Mouse (Mus musculus) limb, embryonic 15.5 days (tissue): ENCODE measurements around the gene Pcdh7. TPM values are rescaled to one million over a fixed set of nuclear protein-coding genes. Genes with fewer than 3 reads are reported as not detected.

Experiments used
- ATAC-seq: fragments of 200-750 bp; cut with Nextera tagmentation; 2 replicates; pipeline ENCODE4 v1.8.0; 2017; ENCODE audit warnings: low read depth, moderate TSS enrichment; ENCODE audit not compliant: insufficient number of reproducible peaks, low FRiP score, low TSS enrichment
- H3K27ac ChIP-seq: fragments of 300-500 bp; sonication (generic); 2 replicates; pipeline ENCODE4 v1.5.1; 2015; ENCODE audit warnings: moderate library complexity, mild to moderate bottlenecking, inconsistent platforms
- H3K27me3 ChIP-seq: fragments of 300-500 bp; sonication (generic); 2 replicates; pipeline ENCODE4 v1.6.1; 2015; ENCODE audit warnings: inconsistent platforms
- H3K36me3 ChIP-seq: fragments of 300-500 bp; sonication (generic); 2 replicates; pipeline ENCODE4 v1.6.1; 2015; ENCODE audit warnings: inconsistent platforms
- H3K4me1 ChIP-seq: fragments of 300-500 bp; sonication (generic); 2 replicates; pipeline ENCODE4 v1.6.1; 2015; ENCODE audit warnings: inconsistent platforms
- H3K4me2 ChIP-seq: fragments of 300-500 bp; sonication (generic); 2 replicates; pipeline ENCODE4 v1.6.1; 2015; ENCODE audit warnings: mild to moderate bottlenecking, inconsistent platforms
- H3K4me3 ChIP-seq: fragments of 300-500 bp; sonication (generic); 2 replicates; pipeline ENCODE4 v1.5.1; 2015; ENCODE audit warnings: mild to moderate bottlenecking, inconsistent platforms
- H3K9ac ChIP-seq: fragments of 300-500 bp; sonication (generic); 2 replicates; pipeline ENCODE4 v1.6.1; 2015; ENCODE audit warnings: inconsistent platforms
- H3K9me3 ChIP-seq: fragments of 300-500 bp; sonication (generic); 2 replicates; pipeline ENCODE4 v1.6.1; 2016; ENCODE audit warnings: inconsistent platforms
- WGBS: fragments of 180-500 bp; shearing (Covaris S2); methylation state at CpG from one replicate; pipeline ENCODE4 v1.1.7; 2015; 5-methylcytosine and 5-hydroxymethylcytosine counted together
- polyA plus RNA-seq: library from polyadenylated mRNA; unstranded; fragments of >200 nt; fragmentation: Nextera tagmentation; extraction: Ambion mirVana; gene quantifications from 2 replicates; pipeline ENCODE4 v1.2.1, GENCODE M21; 2015

Gene Pcdh7
- polyA plus RNA-seq, 1 experiment from 2014 or later: 8.9 TPM

DNA sequence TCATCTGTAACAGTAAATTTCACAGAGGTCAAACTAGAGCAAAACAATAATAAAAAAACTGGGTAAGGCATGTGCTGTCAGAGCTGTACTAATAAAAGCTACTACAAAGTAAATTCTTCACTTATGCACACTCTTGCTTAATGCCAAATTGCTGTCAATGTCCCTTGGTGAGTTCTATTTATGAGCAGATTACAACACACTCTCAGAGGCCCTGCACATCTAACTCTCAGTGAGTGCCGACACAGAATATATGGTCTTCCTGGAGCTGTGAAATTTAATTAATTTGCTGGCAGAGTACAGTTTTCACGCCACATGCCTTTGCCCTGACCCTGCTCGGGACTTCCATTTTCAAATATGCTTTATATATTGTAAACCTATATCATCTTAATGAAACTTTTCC lies 227.7 kb downstream of the Pcdh7 start:
- no peak overlapping the region for H3K4me3 ChIP-seq
- H3K9ac ChIP-seq: no peak overlapping the region
- H3K4me1 ChIP-seq: 0 out of 2 replicates have a peak, but pooled peaks cover 2% of the 10 kb centered on the region
- H3K27ac ChIP-seq: no peak overlapping the region
- H3K4me2 ChIP-seq: no peak overlapping the region
- H3K9me3 ChIP-seq: no peaks in the 10 kb centered on the region
- no peak for ATAC-seq
- no peaks in the 10 kb centered on the region for H3K27me3 ChIP-seq
- no peaks in the 10 kb centered on the region for H3K36me3 ChIP-seq
- WGBS: 26% methylated on average over 3 of the region's 3 CpGs

DNA sequence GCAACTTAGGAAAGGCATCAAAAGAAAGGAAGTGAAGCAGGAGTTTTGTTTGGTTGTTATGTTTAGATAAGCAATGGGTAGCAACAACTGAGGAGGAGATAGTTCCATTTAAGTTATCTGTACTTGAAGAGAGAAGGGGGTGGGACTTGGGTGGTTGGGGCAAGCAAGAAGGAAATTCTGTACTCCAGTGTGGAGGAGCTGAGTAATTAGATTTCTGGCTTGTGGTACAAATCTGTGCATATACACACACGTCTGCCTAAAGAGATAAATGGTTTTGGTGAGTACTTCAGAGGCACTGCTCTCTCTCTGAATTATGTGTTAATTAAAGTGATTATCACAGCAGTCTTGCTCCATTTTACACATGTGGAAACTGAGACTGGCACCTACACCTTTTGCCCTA lies 241.6 kb downstream of the Pcdh7 start:
- Histone ChIP-seq H3K9me3 (no peaks in the 10 kb centered on the region), H3K36me3 (no peaks in the 10 kb centered on the region), H3K4me1 (no peaks in the 10 kb centered on the region), H3K9ac (no peak overlapping the region), H3K27me3 (no peaks in the 10 kb centered on the region), H3K4me3 (no peak overlapping the region), H3K4me2 (no peak overlapping the region), H3K27ac (no peak overlapping the region)
- ATAC-seq: no peak
- WGBS: 22% methylated on average over 1 of the region's 1 CpGs

DNA sequence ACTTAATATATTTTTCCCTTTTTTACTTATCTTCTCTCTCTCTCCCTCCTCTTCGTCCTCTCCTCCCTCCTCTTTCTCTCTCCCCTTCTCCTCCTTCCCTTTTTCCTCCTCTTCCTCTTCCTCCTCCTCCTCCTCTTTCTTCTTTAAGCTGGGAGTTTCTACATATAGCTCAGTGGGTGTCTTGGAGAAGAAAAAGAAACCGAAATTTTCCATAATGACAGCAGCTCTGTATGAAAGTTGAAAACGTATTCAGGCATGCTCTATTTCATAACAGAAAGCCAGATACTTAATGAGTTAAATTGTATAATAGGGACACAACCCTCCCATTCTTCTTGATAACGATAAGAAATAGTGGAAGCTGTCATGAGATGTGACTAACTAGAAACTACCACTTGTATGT lies 246.0 kb downstream of the Pcdh7 start:
- Histone ChIP-seq H3K36me3 (no peaks in the 10 kb centered on the region), H3K27ac (no peak overlapping the region), H3K4me1 (no peaks in the 10 kb centered on the region), H3K4me2 (no peak overlapping the region), H3K9me3 (no peaks in the 10 kb centered on the region), H3K27me3 (no peaks in the 10 kb centered on the region), H3K4me3 (no peak overlapping the region), H3K9ac (no peak overlapping the region)
- 69% methylated on average over 4 of the region's 4 CpGs for WGBS
- no peak for ATAC-seq

DNA sequence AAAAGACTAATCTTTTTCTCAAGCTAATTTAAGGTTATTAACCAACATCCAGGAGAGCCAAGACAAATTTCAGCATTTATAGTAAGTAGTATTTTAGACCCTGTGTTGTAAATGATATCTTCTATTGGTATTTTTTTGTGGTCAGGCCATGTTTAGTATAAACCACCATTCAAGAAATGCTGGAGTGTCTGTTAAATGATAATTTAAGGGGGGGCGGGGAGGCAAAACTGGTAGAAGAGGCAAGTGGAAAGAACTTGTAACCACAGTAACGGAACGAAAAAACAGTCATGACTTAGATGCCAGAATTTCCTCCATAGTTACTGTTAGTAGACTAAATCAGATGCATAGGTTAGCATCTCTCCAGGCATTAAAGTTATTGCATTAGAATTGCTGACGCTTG lies 246.4 kb downstream of the Pcdh7 start:
- ATAC-seq: no peak
- Histone ChIP-seq H3K27ac (no peak overlapping the region), H3K4me1 (no peaks in the 10 kb centered on the region), H3K36me3 (no peaks in the 10 kb centered on the region), H3K9me3 (no peaks in the 10 kb centered on the region), H3K9ac (no peak overlapping the region), H3K4me3 (no peak overlapping the region), H3K27me3 (no peaks in the 10 kb centered on the region), H3K4me2 (no peak overlapping the region)
- 64% methylated on average over 4 of the region's 4 CpGs for WGBS

DNA sequence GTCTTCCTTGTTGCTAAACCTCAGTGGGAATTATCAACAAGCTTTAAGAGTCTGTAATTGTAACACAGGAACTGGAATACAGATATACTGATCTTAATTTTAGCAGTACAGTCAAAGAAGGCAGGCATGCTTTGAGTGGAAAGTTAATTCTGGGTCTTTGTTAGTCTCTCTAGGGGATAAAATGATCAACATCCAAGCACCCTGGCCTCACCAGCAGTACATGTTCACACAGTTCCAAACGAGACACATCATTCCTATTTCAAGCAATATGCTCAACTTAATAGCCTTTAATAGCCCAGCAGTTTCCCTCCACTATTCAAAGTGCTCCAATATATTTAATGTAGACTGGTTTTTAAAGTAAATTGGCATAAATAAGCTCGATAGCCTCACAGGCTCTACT lies 275.8 kb downstream of the Pcdh7 start:
- H3K27ac ChIP-seq: no peak overlapping the region
- 46% methylated on average over 2 of the region's 2 CpGs for WGBS
- no peak overlapping the region for H3K4me2 ChIP-seq
- no peaks in the 10 kb centered on the region for H3K36me3 ChIP-seq
- no peak overlapping the region for H3K9ac ChIP-seq
- H3K9me3 ChIP-seq: no peaks in the 10 kb centered on the region
- no peak overlapping the region for H3K4me3 ChIP-seq
- ATAC-seq: no peak
- H3K27me3 ChIP-seq: no peaks in the 10 kb centered on the region
- H3K4me1 ChIP-seq: no peaks in the 10 kb centered on the region

DNA sequence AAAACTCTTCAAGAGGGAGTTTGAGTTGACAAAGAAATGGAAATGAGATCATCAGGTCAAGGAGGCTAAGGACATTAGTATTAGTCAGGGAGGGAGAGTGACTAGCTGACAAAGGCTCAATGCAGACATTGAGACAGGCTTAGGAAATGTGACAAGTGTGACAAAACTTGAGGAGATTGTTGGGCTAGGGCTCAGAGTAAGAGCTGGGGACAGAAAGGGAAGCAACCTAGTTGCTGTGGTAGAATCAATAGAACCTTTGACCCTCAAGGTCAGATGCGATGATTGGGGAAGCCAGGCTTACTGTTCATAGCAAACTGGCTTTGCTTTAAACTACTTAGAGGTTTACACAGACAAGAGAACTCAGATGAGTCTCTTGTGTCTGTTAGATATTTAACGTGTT lies 303.6 kb downstream of the Pcdh7 start:
- Histone ChIP-seq H3K27ac (no peak overlapping the region), H3K9me3 (no peaks in the 10 kb centered on the region), H3K4me1 (no peaks in the 10 kb centered on the region), H3K4me3 (no peak overlapping the region), H3K4me2 (no peak overlapping the region), H3K36me3 (no peaks in the 10 kb centered on the region), H3K27me3 (no peaks in the 10 kb centered on the region), H3K9ac (no peak overlapping the region)
- no peak for ATAC-seq
- WGBS: 84% methylated on average over 2 of the region's 2 CpGs

DNA sequence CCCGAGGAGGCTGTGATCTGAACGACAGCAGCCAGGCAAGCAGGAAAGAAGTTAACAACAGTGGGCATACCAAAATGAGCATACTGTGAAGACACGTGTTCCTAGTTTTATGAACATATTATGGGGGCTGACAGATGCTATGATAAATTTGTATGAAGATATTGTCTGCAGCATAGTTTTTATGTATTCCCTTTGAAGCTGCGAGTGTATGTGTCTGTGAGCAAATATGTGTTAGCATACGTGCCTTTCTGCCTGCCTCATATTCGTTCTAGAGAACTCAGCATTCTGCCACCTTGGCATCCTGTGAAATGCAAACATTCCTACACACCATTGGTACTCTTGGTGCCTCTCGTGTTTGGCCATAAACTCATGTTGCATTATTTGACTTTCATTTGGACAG lies 307.4 kb downstream of the Pcdh7 start:
- no peaks in the 10 kb centered on the region for H3K4me1 ChIP-seq
- no peak overlapping the region for H3K4me3 ChIP-seq
- no peak for ATAC-seq
- WGBS: 49% methylated on average over 7 of the region's 7 CpGs
- no peaks in the 10 kb centered on the region for H3K27me3 ChIP-seq
- no peak overlapping the region for H3K9ac ChIP-seq
- H3K27ac ChIP-seq: no peak overlapping the region
- no peaks in the 10 kb centered on the region for H3K36me3 ChIP-seq
- H3K4me2 ChIP-seq: no peak overlapping the region
- no peaks in the 10 kb centered on the region for H3K9me3 ChIP-seq

DNA sequence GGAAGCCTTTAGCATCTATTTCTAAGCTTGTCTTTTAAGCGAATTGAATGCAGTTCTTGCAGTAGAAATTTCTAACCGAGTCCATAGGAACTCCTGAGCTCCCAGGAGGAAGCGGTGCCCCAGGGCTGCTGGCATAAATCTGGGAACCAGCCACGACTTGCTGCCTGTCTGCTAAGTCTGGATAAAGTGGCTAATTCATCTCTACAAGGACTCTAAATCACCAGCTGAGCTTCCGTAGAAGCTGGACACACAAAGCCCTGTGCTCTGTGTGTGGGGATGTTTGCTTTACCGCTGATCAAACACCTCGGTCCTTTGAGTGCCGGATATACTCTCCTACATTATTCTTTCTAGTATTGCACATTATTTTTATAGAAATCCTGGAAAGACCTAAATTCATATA lies 308.0 kb downstream of the Pcdh7 start:
- no peak for ATAC-seq
- 39% methylated on average over 8 of the region's 8 CpGs for WGBS
- Histone ChIP-seq H3K4me2 (no peak overlapping the region), H3K4me3 (no peak overlapping the region), H3K27ac (no peak overlapping the region), H3K9me3 (no peaks in the 10 kb centered on the region), H3K27me3 (no peaks in the 10 kb centered on the region), H3K36me3 (no peaks in the 10 kb centered on the region), H3K9ac (no peak overlapping the region), H3K4me1 (no peaks in the 10 kb centered on the region)

DNA sequence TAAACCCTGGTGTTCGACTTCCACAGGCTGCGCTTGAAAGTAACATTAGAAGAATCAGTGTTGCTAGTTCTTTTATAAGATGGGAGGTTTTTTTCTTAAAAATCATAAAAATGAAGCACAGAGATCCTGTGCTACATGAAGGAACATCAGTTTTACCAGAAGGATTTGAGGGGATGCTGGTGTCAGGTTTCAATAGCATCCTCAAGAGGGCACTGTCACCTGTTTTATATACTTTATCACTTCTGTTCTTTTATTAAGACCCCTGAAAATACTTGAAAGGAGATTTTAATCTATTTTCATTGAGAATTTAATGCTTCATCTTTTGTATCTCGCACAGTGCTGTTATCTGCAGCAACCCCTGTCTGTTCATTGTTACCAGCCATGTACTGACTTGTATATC lies 322.1 kb downstream of the Pcdh7 start:
- 31% methylated on average over 3 of the region's 3 CpGs for WGBS
- no peak overlapping the region for H3K4me2 ChIP-seq
- H3K4me3 ChIP-seq: no peak overlapping the region
- H3K9me3 ChIP-seq: no peaks in the 10 kb centered on the region
- no peak for ATAC-seq
- no peak overlapping the region for H3K27ac ChIP-seq
- H3K27me3 ChIP-seq: no peaks in the 10 kb centered on the region
- no peaks in the 10 kb centered on the region for H3K36me3 ChIP-seq
- no peaks in the 10 kb centered on the region for H3K4me1 ChIP-seq
- H3K9ac ChIP-seq: no peak overlapping the region

DNA sequence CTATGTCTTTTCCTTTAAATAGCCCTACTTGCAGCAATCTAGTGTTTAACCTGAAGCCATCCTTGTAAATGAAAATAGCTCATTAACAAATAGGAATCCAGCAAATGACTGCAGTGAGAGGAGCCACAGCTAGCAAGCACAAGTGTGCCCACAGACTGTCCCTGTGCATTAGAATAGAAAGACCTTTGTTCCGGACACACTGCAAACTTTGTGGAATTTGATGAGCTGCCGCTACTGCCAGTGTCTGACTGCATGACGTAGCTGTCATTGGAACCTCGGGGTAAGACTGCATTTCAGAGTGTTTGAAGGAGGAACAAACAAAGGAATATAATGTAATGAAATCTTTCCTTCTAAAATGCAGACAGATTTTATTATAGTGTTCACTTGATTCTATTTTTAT lies 326.4 kb downstream of the Pcdh7 start:
- ATAC-seq: no peak
- Histone ChIP-seq H3K27ac (no peak overlapping the region), H3K9me3 (no peaks in the 10 kb centered on the region), H3K9ac (no peak overlapping the region), H3K36me3 (no peaks in the 10 kb centered on the region), H3K27me3 (no peaks in the 10 kb centered on the region), H3K4me1 (no peaks in the 10 kb centered on the region), H3K4me2 (no peak overlapping the region), H3K4me3 (no peak overlapping the region)
- 49% methylated on average over 4 of the region's 4 CpGs for WGBS

DNA sequence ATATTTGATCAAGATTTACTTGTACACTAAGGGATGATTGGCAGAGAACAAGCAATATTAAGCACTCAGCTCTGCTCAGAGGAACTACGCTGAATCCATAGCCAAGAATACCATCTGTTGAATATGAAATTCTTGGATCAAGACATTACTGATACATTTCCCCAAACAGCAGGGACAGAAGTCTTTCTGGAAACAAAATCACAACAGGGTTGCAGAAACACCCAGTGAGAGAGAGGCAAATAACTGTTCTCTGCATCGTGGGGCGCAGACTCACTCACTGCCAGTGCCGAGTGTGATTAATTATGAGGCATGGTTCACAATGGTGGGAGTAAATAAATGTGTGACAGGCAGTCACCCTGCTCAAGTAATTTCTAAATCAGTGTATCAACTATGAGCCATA lies 363.3 kb downstream of the Pcdh7 start:
- no peaks in the 10 kb centered on the region for H3K36me3 ChIP-seq
- ATAC-seq: no peak
- H3K4me1 ChIP-seq: no peaks in the 10 kb centered on the region
- H3K4me2 ChIP-seq: no peak overlapping the region
- no peaks in the 10 kb centered on the region for H3K27me3 ChIP-seq
- H3K9ac ChIP-seq: no peak overlapping the region
- no peak overlapping the region for H3K4me3 ChIP-seq
- 63% methylated on average over 4 of the region's 4 CpGs for WGBS
- H3K9me3 ChIP-seq: no peaks in the 10 kb centered on the region
- H3K27ac ChIP-seq: no peak overlapping the region

DNA sequence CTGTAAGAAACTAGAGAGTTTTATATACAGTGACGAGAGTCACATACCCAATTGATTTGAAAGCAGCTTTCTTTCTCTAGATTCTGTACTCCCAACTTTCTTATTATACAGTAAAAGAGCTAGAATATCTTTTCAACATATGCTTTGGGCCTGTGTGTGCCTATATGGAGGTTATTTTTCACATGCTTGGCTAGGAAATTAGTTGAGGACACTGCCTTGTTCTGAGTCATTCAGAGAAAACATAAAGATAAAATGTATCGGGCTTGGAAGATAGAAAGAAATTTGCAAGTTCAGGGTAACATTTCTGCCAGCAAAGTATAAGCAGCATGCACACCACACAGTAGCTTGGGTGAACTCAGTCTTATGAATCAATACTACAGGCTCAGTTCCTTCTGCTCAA lies 364.5 kb downstream of the Pcdh7 start:
- H3K36me3 ChIP-seq: no peaks in the 10 kb centered on the region
- no peak overlapping the region for H3K4me3 ChIP-seq
- no peaks in the 10 kb centered on the region for H3K9me3 ChIP-seq
- H3K9ac ChIP-seq: no peak overlapping the region
- no peaks in the 10 kb centered on the region for H3K4me1 ChIP-seq
- no peaks in the 10 kb centered on the region for H3K27me3 ChIP-seq
- H3K4me2 ChIP-seq: no peak overlapping the region
- no peak for ATAC-seq
- H3K27ac ChIP-seq: no peak overlapping the region
- 84% methylated on average over 2 of the region's 2 CpGs for WGBS

DNA sequence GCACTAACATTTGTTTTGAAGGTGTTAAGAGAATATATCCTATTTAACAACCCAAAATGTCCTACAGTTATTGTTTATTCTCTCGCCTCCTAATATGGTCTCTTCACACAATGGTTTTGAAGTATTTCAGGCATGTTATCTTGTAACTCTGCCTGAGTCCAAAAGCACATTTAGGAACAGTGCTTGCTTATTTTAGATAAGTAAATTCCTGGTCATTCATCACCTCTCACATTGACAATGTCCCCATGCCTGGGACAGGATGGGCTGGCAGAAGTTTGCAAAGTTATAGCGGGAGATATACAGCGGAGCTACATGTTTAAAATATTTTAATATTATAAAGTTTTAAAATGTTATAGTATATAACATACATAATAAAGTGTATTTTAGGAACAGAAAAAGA lies 365.3 kb downstream of the Pcdh7 start:
- Histone ChIP-seq H3K4me3 (no peak overlapping the region), H3K4me2 (no peak overlapping the region), H3K9ac (no peak overlapping the region), H3K27ac (no peak overlapping the region), H3K9me3 (no peaks in the 10 kb centered on the region), H3K27me3 (no peaks in the 10 kb centered on the region), H3K36me3 (no peaks in the 10 kb centered on the region), H3K4me1 (no peaks in the 10 kb centered on the region)
- ATAC-seq: no peak
- 76% methylated on average over 3 of the region's 3 CpGs for WGBS
